Mouse (Mus musculus) testis, adult 2 months (tissue): Measurements from ENCODE around the gene BC049352.

Source experiments
- CTCF ChIP-seq: fragments of 200-500 bp; IDR thresholded peaks from 2 replicates; pipeline ENCODE4 v1.5.1; 2012; ENCODE audit warnings: low read depth, mild to moderate bottlenecking, inconsistent platforms, low read length, moderate library complexity; ENCODE audit not compliant: control insufficient read depth, insufficient read depth, insufficient replicate concordance
- POLR2A ChIP-seq: fragments of 200-500 bp; IDR thresholded peaks from 2 replicates; pipeline ENCODE4 v1.6.1; 2012; ENCODE audit warnings: low read depth, mild to moderate bottlenecking, inconsistent platforms, low read length, moderate library complexity; ENCODE audit not compliant: control insufficient read depth

DNA sequence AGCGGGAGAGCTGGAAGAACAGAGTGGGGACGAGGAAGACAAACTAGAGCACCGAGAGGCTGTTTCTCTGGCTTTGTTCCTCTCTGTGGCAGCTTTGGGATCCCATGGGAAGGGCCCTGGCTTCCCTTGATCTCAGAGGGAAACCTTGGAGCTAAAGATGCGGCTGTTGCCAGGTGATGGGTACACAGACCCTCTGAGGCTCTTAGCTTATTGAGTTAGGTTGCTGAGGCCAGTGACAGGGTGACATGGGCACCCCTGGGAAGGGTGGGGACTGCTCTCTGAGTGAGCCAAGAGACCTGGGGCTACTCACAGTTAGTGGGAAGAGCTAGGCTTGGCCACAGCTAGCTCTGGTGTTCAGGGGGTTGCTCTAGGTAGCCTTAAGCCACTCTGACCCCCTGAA is 13.7 kb downstream of the BC049352 start:
- TF ChIP-seq POLR2A (no peak), CTCF (no peak)
